Mouse (Mus musculus): ENCODE data around the gene Unk. TPM values are rescaled to one million over a fixed set of nuclear protein-coding genes. Genes with fewer than 3 reads are reported as not detected.

The Unk gene
- total RNA-seq, 2 experiments from 2014 or later, result 22.7 to 24.6 TPM

DNA sequence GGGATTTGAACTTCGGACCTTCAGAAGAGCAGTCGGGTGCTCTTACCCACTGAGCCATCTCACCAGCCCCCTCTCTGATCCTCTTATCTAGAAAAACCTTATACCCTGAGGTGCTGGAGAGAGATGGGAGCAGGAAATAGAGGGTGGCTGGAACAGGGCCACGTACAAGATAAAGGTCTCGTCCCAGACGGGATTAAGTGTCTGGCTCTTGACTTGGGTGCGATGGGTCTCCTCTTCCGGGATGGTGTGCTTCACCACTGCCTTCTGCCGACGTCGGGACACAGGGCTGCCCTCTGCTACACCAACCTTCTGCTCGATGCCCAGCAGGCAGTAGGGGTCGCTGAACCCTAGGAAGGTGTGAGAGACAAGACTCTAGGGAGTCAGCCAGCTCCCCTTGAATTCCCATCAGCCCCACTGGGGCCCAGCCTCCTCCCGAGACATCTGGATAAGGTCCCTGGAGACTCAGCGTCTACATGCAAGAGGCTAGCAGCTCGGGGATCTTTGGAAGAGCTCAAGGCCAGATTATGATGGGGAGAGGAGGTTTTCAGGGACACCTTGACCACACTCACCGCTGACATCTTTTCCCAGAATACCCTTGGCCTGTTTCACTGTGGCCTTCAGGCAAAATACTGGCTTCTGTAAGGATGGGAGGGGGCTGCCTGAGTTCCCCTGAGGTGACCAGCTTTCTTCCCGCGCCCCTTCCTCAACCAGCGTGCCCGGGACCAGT lies 45.6 kb downstream of the Unk start:
- H3K4me3 ChIP-seq, result no peak overlapping the region
- no peak for DNase-seq (ENCODE audit: extremely low spot score in 1 of 2, low spot score in 2 of 2)
- TF ChIP-seq CTCF (IDR thresholded peaks at IDR 0.05), result no peak
- intact Hi-C loops (cut with DNase I), result no loop called here
- no peak overlapping the region for H3K27ac ChIP-seq

DNA sequence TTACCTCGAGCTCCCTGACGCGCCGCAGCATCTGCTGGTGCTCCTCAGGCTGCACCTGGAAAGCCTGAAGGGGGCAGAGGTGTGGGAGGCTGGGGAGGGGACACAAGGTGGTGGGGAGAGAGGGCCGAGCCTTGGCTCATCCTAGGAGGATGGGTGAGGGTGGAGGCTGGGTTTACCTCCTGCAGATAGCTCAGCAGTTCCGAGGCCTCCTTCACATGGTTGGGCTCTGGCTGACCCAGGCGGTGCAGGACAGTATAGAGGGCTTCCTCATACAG lies 46.1 kb downstream of the Unk start:
- no peak for TF ChIP-seq CTCF (IDR thresholded peaks at IDR 0.05)
- Histone ChIP-seq H3K27ac (no peak overlapping the region), H3K4me3 (no peak overlapping the region)
- DNase-seq (ENCODE audit: extremely low spot score in 1 of 2, low spot score in 2 of 2), result no peak
- intact Hi-C loops (cut with DNase I), result no loop called here

GRCm38 (mm10) chr11:116076836-116077235 lies 46.7 kb downstream of the Unk start:
- no peak for TF ChIP-seq CTCF (IDR thresholded peaks at IDR 0.05)
- DNase-seq (ENCODE audit: extremely low spot score in 1 of 2, low spot score in 2 of 2), result no peak
- intact Hi-C loops (cut with DNase I), result no loop called here
- Histone ChIP-seq H3K4me3 (no peak overlapping the region), H3K27ac (no peak overlapping the region)

- DNase-seq (ENCODE audit: extremely low spot score in 1 of 2, low spot score in 2 of 2), result no peak
- Histone ChIP-seq H3K27ac (peak within 1 kb of the TSS; percentile 85), H3K4me3 (no peak within 1 kb of the TSS)
- peak; percentile 11; the same call in 1 of the 2 replicates for TF ChIP-seq CTCF (IDR thresholded peaks at IDR 0.05)
- intact Hi-C loops (cut with DNase I), result loop anchor here (2.0 kb wide), 1 partner anchor 15 kb away; no protein-coding TSS in a partner anchor
Measured at GRCm38 (mm10) chr11:116077446-116078204, 47.5 kb downstream of the Unk start, which contains the start of gene Unc13d. Unc13d (minus strand) TSS chr11:116077961.

GRCm38 (mm10) chr11:116078221-116078620 lies 48.1 kb downstream of the Unk start:
- no peak overlapping the region for H3K4me3 ChIP-seq
- no peak for TF ChIP-seq CTCF (IDR thresholded peaks at IDR 0.05)
- intact Hi-C loops (cut with DNase I), result loop anchor here (2.0 kb wide), 1 partner anchor 15 kb away; no protein-coding TSS in a partner anchor
- no peak for DNase-seq (ENCODE audit: extremely low spot score in 1 of 2, low spot score in 2 of 2)
- H3K27ac ChIP-seq, result peak overlapping the region; percentile 85

DNA sequence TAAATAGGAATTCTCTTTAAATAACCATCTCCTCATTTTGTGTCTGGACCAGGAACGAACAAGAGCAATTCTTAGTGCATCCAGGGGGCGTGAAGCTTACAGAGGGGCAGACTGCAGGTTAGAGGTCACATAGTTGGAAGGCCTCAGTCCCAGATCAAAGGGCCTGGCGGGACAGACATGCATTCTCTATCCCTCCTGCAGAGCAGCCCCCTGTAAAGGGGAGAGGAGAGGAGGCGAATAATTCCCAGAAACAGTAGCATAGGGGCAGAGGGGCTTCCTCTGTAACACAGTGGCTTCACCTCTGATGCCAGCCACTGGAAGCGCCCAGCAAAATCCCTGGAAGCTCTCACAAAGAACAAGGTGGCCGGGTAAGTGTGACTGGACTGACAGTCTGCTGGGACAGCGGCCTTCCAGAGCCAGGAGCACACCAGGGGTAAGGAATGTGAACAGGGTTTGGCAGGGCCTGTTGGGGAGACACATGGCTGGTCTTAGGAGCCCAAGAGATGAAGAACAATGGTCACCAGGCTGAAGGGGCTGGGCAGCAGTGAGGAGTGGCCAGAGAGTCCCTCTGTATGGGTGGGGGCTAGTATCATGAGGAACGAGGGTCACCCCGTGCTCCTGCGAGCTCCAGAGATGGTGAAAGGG lies 48.7 kb downstream of the Unk start:
- no peak overlapping the region for H3K4me3 ChIP-seq
- intact Hi-C loops (cut with DNase I), result loop anchor here (2.0 kb wide), 1 partner anchor 16 kb away; no protein-coding TSS in a partner anchor
- no peak for TF ChIP-seq CTCF (IDR thresholded peaks at IDR 0.05)
- DNase-seq (ENCODE audit: extremely low spot score in 1 of 2, low spot score in 2 of 2), result no peak
- H3K27ac ChIP-seq, result peak overlapping the region; percentile 85

- TF ChIP-seq CTCF (IDR thresholded peaks at IDR 0.05), result no peak
- intact Hi-C loops (cut with DNase I), result loop anchor here (2.0 kb wide), 1 partner anchor 17 kb away; no protein-coding TSS in a partner anchor
Measured at GRCm38 (mm10) chr11:116079511-116079910, 49.4 kb downstream of the Unk start.

GRCm38 (mm10) chr11:116081081-116081480 lies 51.0 kb downstream of the Unk start:
- TF ChIP-seq CTCF (IDR thresholded peaks at IDR 0.05), result peak; percentile 52
- Histone ChIP-seq H3K4me3 (no peak overlapping the region), H3K27ac (peak overlapping the region; percentile 36; the same call in 1 of the 2 replicates)
- no peak for DNase-seq (ENCODE audit: extremely low spot score in 1 of 2, low spot score in 2 of 2)
- intact Hi-C loops (cut with DNase I), result no loop called here

More at GRCm38 (mm10) chr11:116079511-116079910, 49.4 kb downstream of the Unk start:
- Histone ChIP-seq H3K4me3 (no peak overlapping the region), H3K27ac (peak overlapping the region; percentile 85)
- peak; percentile 72 to 82 for DNase-seq (ENCODE audit: extremely low spot score in 1 of 2, low spot score in 2 of 2)

DNA sequence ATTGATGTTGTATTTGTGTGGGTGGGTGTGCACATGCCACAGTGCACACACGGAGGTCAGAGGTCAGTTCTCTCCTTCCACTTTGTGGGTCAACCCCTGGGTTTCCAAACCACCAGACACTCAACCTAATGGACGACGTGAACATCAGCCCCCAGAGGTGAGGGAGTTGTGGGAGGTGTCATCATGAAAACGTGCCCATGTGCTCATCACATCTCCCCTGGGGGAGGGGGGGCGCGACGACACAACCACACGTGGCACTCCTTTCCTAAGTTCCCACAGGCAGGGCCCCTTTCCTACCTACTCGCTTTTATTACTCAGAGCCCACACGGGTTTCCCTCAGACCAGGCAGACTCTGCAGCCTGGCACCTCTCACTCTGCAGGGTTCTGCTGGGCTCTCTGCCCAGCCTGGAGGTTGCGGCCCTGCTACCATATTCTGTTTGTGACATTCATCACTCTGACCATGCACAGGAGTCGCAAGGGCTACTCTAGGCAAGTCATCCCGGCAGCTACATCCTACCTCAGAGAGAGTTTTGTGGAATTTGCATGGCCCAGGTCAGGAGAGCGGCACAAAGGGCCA lies 53.1 kb downstream of the Unk start:
- intact Hi-C loops (cut with DNase I), result no loop called here
- DNase-seq (ENCODE audit: extremely low spot score in 1 of 2, low spot score in 2 of 2), result no peak
- H3K4me3 ChIP-seq, result no peak overlapping the region
- H3K27ac ChIP-seq, result no peak overlapping the region
- no peak for TF ChIP-seq CTCF (IDR thresholded peaks at IDR 0.05)

DNA sequence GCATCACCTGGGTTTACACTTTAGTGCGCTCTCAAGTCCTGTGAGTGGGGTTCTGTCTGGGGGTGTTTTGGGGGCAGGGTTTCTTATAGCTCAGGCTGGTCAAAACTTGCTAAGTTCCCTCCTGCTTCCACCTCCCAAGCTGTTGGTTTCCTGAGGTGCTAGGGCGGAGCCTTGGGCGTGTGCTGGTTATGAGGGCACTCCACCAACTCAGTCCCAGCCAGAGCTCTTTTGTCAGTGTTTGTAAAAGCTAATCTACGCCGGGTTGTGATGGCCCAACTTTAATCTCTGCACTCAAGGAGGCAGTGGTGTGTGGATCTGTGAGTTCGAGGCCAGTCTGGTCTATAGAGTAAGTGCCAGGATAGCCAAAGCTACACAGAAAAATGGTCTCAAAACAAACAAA lies 54.0 kb downstream of the Unk start:
- no peak for TF ChIP-seq CTCF (IDR thresholded peaks at IDR 0.05)
- H3K27ac ChIP-seq, result no peak overlapping the region
- H3K4me3 ChIP-seq, result no peak overlapping the region
- DNase-seq (ENCODE audit: extremely low spot score in 1 of 2, low spot score in 2 of 2), result no peak
- intact Hi-C loops (cut with DNase I), result no loop called here
